Mouse (Mus musculus) hindbrain, embryonic 13.5 days (tissue): ENCODE data around the gene Prss12. TPM values are rescaled to one million over a fixed set of nuclear protein-coding genes. Genes with fewer than 3 reads are reported as not detected.

Source experiments
- polyA plus RNA-seq: library from polyadenylated mRNA; unstranded; fragments of >200 nt; fragmentation: Nextera tagmentation; extraction: Ambion mirVana; gene quantifications from 2 replicates; pipeline ENCODE4 v1.2.1, GENCODE M21; 2015

Gene Prss12
- polyA plus RNA-seq, 1 experiment from 2014 or later, result 13.8 TPM

Other genes with a start within 250 kb of the Prss12 start
- gene Synpo2, start 210.8 kb upstream of the Prss12 start, polyA plus RNA-seq, result 1.3 and 1.4 TPM in 2 replicates
- 14.3 and 14.5 TPM in 2 replicates for gene Sec24d, start 179.5 kb upstream of the Prss12 start, polyA plus RNA-seq
- gene Mettl14, start 60.8 kb upstream of the Prss12 start, polyA plus RNA-seq, result 24.0 and 25.0 TPM in 2 replicates
- 11.2 and 12.9 TPM in 2 replicates for gene Ndst3, start 243.9 kb downstream of the Prss12 start, polyA plus RNA-seq